Mouse (Mus musculus) liver, embryonic 14.5 days (tissue): Measurements from ENCODE around the gene Tmem52. TPM values are rescaled to one million over a fixed set of nuclear protein-coding genes. Genes with fewer than 3 reads are reported as not detected.

ENCODE experiments used
- ATAC-seq: fragments of 200-750 bp; cut with Nextera tagmentation; 2 replicates; pipeline ENCODE4 v1.8.0; 2017; ENCODE audit warnings: moderate number of reproducible peaks, mild to moderate bottlenecking, moderate library complexity; ENCODE audit not compliant: insufficient read depth
- DNase-seq, 3 experiments: peaks; one replicate each; pipeline ENCODE4 v3.0.0-alpha.2; 2012 to 2013; ENCODE audit warnings: low read depth in 3 of 3, low spot score in 3 of 3
- H3K27ac ChIP-seq: fragments of 300-500 bp; sonication (generic); 2 replicates; pipeline ENCODE4 v1.5.1; 2014; ENCODE audit warnings: moderate library complexity, mild to moderate bottlenecking, control low read depth, inconsistent platforms
- H3K27me3 ChIP-seq: fragments of 300-500 bp; sonication (generic); 2 replicates; pipeline ENCODE4 v1.6.1; 2014; ENCODE audit warnings: mild to moderate bottlenecking, low read length, moderate library complexity; ENCODE audit not compliant: control insufficient read depth, insufficient read depth
- H3K36me3 ChIP-seq: fragments of 300-500 bp; sonication (generic); replicated peaks from 2 replicates; pipeline ENCODE4 v1.6.1; 2014; ENCODE audit warnings: low read depth; ENCODE audit not compliant: control insufficient read depth, insufficient read depth
- H3K4me1 ChIP-seq, 2 experiments: fragments of 200-500 bp in 1 of 2; fragments of 300-500 bp in 1 of 2; sonication (generic) in 1 of 2; replicated peaks; 2 replicates each; pipeline ENCODE4 v1.6.1; 2012 to 2014; ENCODE audit warnings: antibody characterized with exemption in 1 of 2, inconsistent platforms in 1 of 2, low read length in 1 of 2; ENCODE audit not compliant: control insufficient read depth in 2 of 2, insufficient read depth in 2 of 2
- H3K4me2 ChIP-seq: fragments of 300-500 bp; sonication (generic); 2 replicates; pipeline ENCODE4 v1.6.1; 2014; ENCODE audit warnings: low read depth, mild to moderate bottlenecking, control low read depth, moderate library complexity
- H3K4me3 ChIP-seq, 2 experiments: fragments of 200-500 bp in 1 of 2; fragments of 300-500 bp in 1 of 2; sonication (generic) in 1 of 2; 2 replicates each; pipeline ENCODE4 v1.5.1; 2012 to 2014; ENCODE audit warnings: low read depth in 2 of 2, low read length in 2 of 2, mild to moderate bottlenecking in 2 of 2, control low read depth in 1 of 2, inconsistent platforms in 1 of 2, moderate library complexity in 1 of 2; ENCODE audit not compliant: insufficient read depth in 1 of 2
- H3K9ac ChIP-seq: fragments of 300-500 bp; sonication (generic); replicated peaks from 2 replicates; pipeline ENCODE4 v1.6.1; 2014; ENCODE audit warnings: mild to moderate bottlenecking, control low read depth, moderate library complexity
- H3K9me3 ChIP-seq: fragments of 300-500 bp; sonication (generic); 2 replicates; pipeline ENCODE4 v1.6.1; 2016; ENCODE audit warnings: low read length, mixed read lengths; ENCODE audit not compliant: control insufficient read depth
- CTCF ChIP-seq: IDR thresholded peaks from 2 replicates; pipeline ENCODE4 v1.5.1; 2016; ENCODE audit warnings: antibody characterized with exemption, low read depth, control low read depth
- EP300 ChIP-seq: IDR thresholded peaks from 2 replicates; pipeline ENCODE4 v1.6.1; 2016; ENCODE audit warnings: antibody characterized with exemption, low read depth
- WGBS: fragments of 180-500 bp; shearing (Covaris S2); extraction: QIAGEN DNeasy Blood & Tissue Kit; methylation state at CpG from one replicate; pipeline ENCODE4 v1.1.7; 2014; ENCODE audit not compliant: insufficient replicate concordance; 5-methylcytosine and 5-hydroxymethylcytosine counted together
- polyA plus RNA-seq, 2 experiments: library from polyadenylated mRNA; depleted of rRNA in 1 of 2; stranded (reverse) in 1 of 2; unstranded in 1 of 2; fragments of >200 nt; fragmentation: Nextera tagmentation in 1 of 2; extraction: Ambion mirVana in 1 of 2; gene quantifications; 2 replicates each; pipeline versions ENCODE4 v1.2.1 to v1.2.3; 2012 to 2014

The Tmem52 gene
- polyA plus RNA-seq, 2 experiments: not detected

- Histone ChIP-seq H3K9ac (no peak overlapping the region), H3K36me3 (no peaks in the 10 kb centered on the region), H3K4me1 (no peaks in the 10 kb centered on the region), H3K27me3 (no peaks in the 10 kb centered on the region), H3K4me2 (no peak overlapping the region), H3K9me3 (no peaks in the 10 kb centered on the region), H3K4me3 (no peak overlapping the region), H3K27ac (no peak overlapping the region)
- TF ChIP-seq EP300: no peak
- no peak for TF ChIP-seq CTCF
- DNase-seq (no peak), ATAC-seq (no peak)
- WGBS: 47% methylated on average over 10 of the region's 10 CpGs
Measured at GRCm38 (mm10) chr4:155451597-155451996, 17.3 kb upstream of the Tmem52 start.

GRCm38 (mm10) chr4:155458575-155458974, 10.3 kb upstream of the Tmem52 start:
- no peak overlapping the region for H3K9ac ChIP-seq
- 50% methylated on average over 5 of the region's 5 CpGs for WGBS
- H3K4me3 ChIP-seq: no peak overlapping the region
- no peaks in the 10 kb centered on the region for H3K4me1 ChIP-seq
- no peak overlapping the region for H3K4me2 ChIP-seq
- DNase-seq: no peak
- H3K9me3 ChIP-seq: no peaks in the 10 kb centered on the region
- ATAC-seq: no peak
- no peaks in the 10 kb centered on the region; the same call in 1 of the 2 replicates for H3K27me3 ChIP-seq
- TF ChIP-seq EP300: no peak
- no peak for TF ChIP-seq CTCF
- H3K27ac ChIP-seq: no peak overlapping the region
- no peaks in the 10 kb centered on the region for H3K36me3 ChIP-seq

- Histone ChIP-seq H3K9ac (no peak overlapping the region), H3K36me3 (no peaks in the 10 kb centered on the region), H3K27me3 (no peaks in the 10 kb centered on the region; the same call in 1 of the 2 replicates), H3K4me3 (no peak overlapping the region), H3K4me2 (no peak overlapping the region), H3K27ac (no peak overlapping the region), H3K4me1 (no peaks in the 10 kb centered on the region), H3K9me3 (no peaks in the 10 kb centered on the region)
- 69% methylated on average over 13 of the region's 13 CpGs for WGBS
- TF ChIP-seq EP300: no peak
- TF ChIP-seq CTCF: no peak
- ATAC-seq (no peak), DNase-seq (no peak)
Measured at GRCm38 (mm10) chr4:155463050-155463449, 5.9 kb upstream of the Tmem52 start.

- Histone ChIP-seq H3K9ac (no peak overlapping the region), H3K4me2 (no peak overlapping the region), H3K4me1 (no peaks in the 10 kb centered on the region), H3K9me3 (no peaks in the 10 kb centered on the region), H3K27ac (no peak overlapping the region), H3K27me3 (no peaks in the 10 kb centered on the region; the same call in 1 of the 2 replicates), H3K4me3 (no peak overlapping the region), H3K36me3 (no peaks in the 10 kb centered on the region)
- no peak for DNase-seq
- WGBS: 71% methylated on average over 6 of the region's 6 CpGs
- no peak for ATAC-seq
- TF ChIP-seq EP300 (no peak), CTCF (no peak)
Measured at GRCm38 (mm10) chr4:155463611-155464010, 5.3 kb upstream of the Tmem52 start.

- Histone ChIP-seq H3K9me3 (no peaks in the 10 kb centered on the region), H3K27me3 (no peaks in the 10 kb centered on the region; the same call in 1 of the 2 replicates), H3K4me3 (no peak overlapping the region), H3K36me3 (no peaks in the 10 kb centered on the region), H3K27ac (no peak overlapping the region), H3K9ac (no peak overlapping the region), H3K4me1 (no peaks in the 10 kb centered on the region), H3K4me2 (no peak overlapping the region)
- TF ChIP-seq EP300 (no peak), CTCF (no peak)
- 67% methylated on average over 4 of the region's 4 CpGs for WGBS
- no peak for DNase-seq
- no peak for ATAC-seq
Measured at GRCm38 (mm10) chr4:155464061-155464460, 4.9 kb upstream of the Tmem52 start.
